Mouse (Mus musculus) heart, embryonic 13.5 days (tissue): Measurements from ENCODE around the gene P2ry2. TPM values are rescaled to one million over a fixed set of nuclear protein-coding genes. Genes with fewer than 3 reads are reported as not detected.

Source experiments
- ATAC-seq: fragments of 200-750 bp; cut with Nextera tagmentation; 2 replicates; pipeline ENCODE4 v1.8.0; 2017; ENCODE audit warnings: moderate TSS enrichment; ENCODE audit not compliant: insufficient number of reproducible peaks, low FRiP score, low TSS enrichment; ENCODE audit errors: extremely low read depth
- H3K27ac ChIP-seq: fragments of 300-500 bp; sonication (generic); replicated peaks from 2 replicates; pipeline ENCODE4 v1.5.1; 2015; ENCODE audit warnings: moderate library complexity, mild to moderate bottlenecking, inconsistent platforms
- H3K27me3 ChIP-seq: fragments of 300-500 bp; sonication (generic); replicated peaks from 2 replicates; pipeline ENCODE4 v1.6.1; 2015; ENCODE audit warnings: mild to moderate bottlenecking, inconsistent platforms
- H3K36me3 ChIP-seq: fragments of 300-500 bp; sonication (generic); 2 replicates; pipeline ENCODE4 v1.6.1; 2015; ENCODE audit warnings: mild to moderate bottlenecking, inconsistent platforms
- H3K4me1 ChIP-seq: fragments of 300-500 bp; sonication (generic); 2 replicates; pipeline ENCODE4 v1.6.1; 2015; ENCODE audit warnings: inconsistent platforms
- H3K4me2 ChIP-seq: fragments of 300-500 bp; sonication (generic); 2 replicates; pipeline ENCODE4 v1.6.1; 2015; ENCODE audit warnings: inconsistent platforms, mild to moderate bottlenecking, moderate library complexity
- H3K4me3 ChIP-seq: fragments of 300-500 bp; sonication (generic); 2 replicates; pipeline ENCODE4 v1.5.1; 2015; ENCODE audit warnings: moderate library complexity, mild to moderate bottlenecking, inconsistent platforms
- H3K9ac ChIP-seq: fragments of 300-500 bp; sonication (generic); 2 replicates; pipeline ENCODE4 v1.6.1; 2015; ENCODE audit warnings: inconsistent platforms, mild to moderate bottlenecking, moderate library complexity
- H3K9me3 ChIP-seq: fragments of 300-500 bp; sonication (generic); 2 replicates; pipeline ENCODE4 v1.6.1; 2016; ENCODE audit warnings: inconsistent platforms
- WGBS: fragments of 180-500 bp; shearing (Covaris S2); methylation state at CpG from one replicate; pipeline ENCODE4 v1.1.7; 2015; ENCODE audit warnings: mixed read lengths; 5-methylcytosine and 5-hydroxymethylcytosine counted together
- polyA plus RNA-seq: library from polyadenylated mRNA; unstranded; fragments of >200 nt; fragmentation: Nextera tagmentation; extraction: Ambion mirVana; gene quantifications from 2 replicates; pipeline ENCODE4 v1.2.1, GENCODE M21; 2015

The P2ry2 gene
- polyA plus RNA-seq, 1 experiment from 2014 or later = 1.1 TPM

DNA sequence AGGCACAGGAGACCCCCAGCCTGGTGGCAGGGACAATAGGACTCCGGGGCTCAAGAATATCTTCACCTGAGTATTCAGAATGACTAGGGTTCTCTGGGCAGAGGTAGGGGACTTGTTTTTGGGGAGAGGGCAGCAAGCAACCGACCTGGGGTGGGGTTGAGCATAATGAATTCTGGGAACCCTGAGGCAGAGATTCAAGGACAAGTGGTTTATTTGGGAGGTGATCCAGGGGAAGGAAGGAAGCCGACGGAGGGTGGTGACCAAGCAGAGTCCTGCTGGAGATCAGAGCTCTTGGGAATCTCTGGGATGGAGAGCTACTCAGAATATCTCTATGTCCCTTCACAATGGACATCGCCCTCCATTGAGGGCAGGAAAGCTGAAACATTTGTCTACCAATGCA lies 34.5 kb downstream of the P2ry2 start:
- WGBS = 69% methylated on average over 5 of the region's 5 CpGs
- Histone ChIP-seq H3K9ac (no peak overlapping the region), H3K27ac (no peak overlapping the region), H3K36me3 (no peaks in the 10 kb centered on the region), H3K4me3 (no peak overlapping the region), H3K9me3 (no peaks in the 10 kb centered on the region), H3K4me2 (no peak overlapping the region), H3K4me1 (peaks cover 40% of the 10 kb centered on the region), H3K27me3 (peaks cover 26% of the 10 kb centered on the region)
- no peak for ATAC-seq

DNA sequence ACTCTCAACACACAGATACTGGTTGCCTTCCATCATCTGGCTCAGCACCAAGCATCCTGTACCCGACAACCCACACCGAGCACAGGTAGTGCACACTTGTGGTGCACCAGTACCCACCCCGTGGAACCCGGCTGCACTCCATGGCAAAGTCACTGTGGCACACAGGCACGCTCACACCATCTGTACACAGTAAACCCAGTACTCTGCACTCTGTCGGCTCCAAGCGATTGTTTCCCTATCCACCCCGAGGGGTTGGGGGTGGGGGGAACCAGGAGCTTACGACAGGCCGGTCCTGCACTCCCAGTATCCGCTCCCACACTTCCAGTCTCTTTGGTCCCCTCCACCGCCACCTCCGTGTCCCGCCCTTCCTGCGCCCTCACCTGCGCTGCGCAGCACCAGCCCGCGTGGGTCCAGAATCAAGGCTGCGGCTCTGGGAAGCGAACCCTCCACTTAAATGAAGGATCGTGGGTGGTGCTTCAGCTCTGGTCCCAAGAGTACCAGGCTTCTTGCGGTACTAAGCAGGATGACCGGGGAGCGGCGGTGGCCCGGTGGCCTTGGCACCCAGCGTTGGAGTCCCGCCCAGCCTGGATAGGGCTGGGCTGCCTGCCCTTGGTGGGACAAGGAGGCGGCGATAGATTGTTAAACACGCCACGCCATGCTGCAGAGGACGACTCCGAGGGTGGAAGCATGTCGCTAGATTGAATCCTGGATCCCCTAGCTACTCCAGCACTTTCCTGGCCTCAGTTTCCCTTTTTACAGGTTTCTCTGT lies 38.3 kb downstream of the P2ry2 start, which contains the start of gene P2ry6:
TSS of gene P2ry6 (minus strand) at position 515 of the 769 bp plus-strand sequence.
- Histone ChIP-seq H3K4me3 (peak within 1 kb of the TSS; percentile 52), H3K27me3 (peaks cover 60% of the 10 kb centered on the region), H3K27ac (no peak within 1 kb of the TSS), H3K9ac (peak within 1 kb of the TSS; percentile 68), H3K9me3 (no peaks in the 10 kb centered on the region), H3K4me2 (peak within 1 kb of the TSS; percentile 83), H3K4me1 (peaks cover 50% of the 10 kb centered on the region), H3K36me3 (no peaks in the 10 kb centered on the region)
- WGBS = 3% methylated on average over 36 of the region's 36 CpGs
- no peak for ATAC-seq

DNA sequence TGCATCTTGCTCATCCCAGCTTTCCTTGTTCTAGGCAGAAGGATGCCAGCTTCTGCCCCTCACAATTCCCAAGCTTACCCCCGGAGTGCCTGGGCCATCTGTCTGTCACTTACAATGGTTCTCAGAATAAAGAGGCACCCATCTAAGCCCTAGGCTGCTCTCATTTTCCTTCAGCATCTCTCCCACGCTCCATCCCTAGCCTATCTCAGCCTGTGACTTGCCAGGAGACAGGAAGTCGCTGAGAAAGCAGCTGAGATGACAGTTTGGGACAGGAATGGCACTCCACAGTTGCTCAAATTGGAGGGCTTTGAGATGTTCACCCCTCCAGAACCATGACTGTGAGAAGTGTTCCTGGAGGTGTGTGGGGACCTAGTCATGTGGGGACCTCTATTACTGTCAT lies 39.8 kb downstream of the P2ry2 start:
- Histone ChIP-seq H3K9me3 (no peaks in the 10 kb centered on the region), H3K36me3 (no peaks in the 10 kb centered on the region), H3K9ac (no peak overlapping the region), H3K27ac (no peak overlapping the region), H3K4me3 (no peak overlapping the region), H3K4me2 (no peak overlapping the region), H3K4me1 (peaks cover 42% of the 10 kb centered on the region), H3K27me3 (peaks cover 60% of the 10 kb centered on the region)
- 27% methylated on average over 3 of the region's 3 CpGs for WGBS
- ATAC-seq = no peak

DNA sequence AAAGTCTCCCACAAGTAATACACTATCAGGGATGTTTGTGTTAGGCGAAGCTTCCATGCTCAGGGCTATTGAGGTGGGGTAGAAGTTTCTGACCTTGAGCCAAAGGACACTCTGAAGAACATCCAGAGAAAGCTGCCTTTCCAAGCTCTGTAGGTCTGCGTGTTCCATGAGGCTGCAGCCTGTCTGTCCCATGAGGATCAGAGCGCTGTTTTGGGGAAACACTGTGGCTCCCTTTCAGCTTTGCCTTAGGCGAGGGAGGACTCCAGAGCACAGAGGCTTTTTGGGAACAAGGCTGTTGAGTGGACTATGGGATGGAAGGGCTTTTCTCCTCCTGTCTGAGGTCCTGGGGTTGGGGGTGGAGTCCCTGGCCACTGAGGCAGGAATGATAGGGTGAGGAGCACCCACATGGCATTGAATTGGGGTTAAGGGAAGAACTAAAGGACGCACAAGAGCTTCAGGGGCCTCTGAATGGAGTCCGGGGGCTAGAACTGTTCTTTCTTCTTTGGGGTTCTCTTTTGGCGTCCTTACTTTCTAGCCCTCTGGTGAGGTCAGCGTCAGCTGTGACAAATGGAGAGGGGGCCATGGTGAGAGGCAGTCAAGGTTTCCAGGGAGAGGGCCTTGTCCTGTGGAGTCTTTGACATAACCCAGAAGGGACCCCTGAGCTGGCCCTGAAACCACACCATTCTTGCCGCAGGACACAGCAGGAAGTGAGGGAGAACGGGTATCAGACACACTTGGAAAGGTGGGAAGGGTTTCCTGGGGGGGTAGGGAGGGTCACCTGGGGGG lies 43.6 kb downstream of the P2ry2 start:
- Histone ChIP-seq H3K36me3 (no peaks in the 10 kb centered on the region), H3K9ac (no peak overlapping the region), H3K9me3 (no peaks in the 10 kb centered on the region), H3K4me2 (no peak overlapping the region), H3K27me3 (peaks cover 48% of the 10 kb centered on the region), H3K27ac (no peak overlapping the region), H3K4me3 (no peak overlapping the region), H3K4me1 (peaks cover 43% of the 10 kb centered on the region)
- WGBS = 59% methylated on average over 10 of the region's 10 CpGs
- no peak for ATAC-seq

DNA sequence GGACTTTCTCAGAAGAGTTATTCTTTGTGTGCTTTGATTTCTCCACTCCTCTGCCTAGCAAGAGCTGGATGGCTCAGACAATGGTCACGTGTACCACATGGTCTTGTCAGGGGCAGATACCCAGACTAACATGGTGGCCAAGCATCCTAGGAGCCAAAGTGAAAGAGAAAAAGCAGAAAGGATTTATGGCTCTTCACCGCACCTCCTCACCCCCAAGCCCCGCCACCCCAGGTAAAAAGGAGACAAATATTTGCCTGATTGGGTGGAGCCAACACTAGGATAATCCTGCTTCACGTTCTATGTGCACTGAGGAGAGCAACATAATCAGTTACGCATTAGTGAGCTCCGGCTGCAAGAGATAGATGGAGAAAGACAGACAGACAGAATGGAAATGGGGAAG lies 44.3 kb downstream of the P2ry2 start:
- Histone ChIP-seq H3K4me3 (no peak overlapping the region), H3K36me3 (no peaks in the 10 kb centered on the region), H3K9ac (no peak overlapping the region), H3K4me1 (peaks cover 36% of the 10 kb centered on the region), H3K27ac (no peak overlapping the region), H3K27me3 (peaks cover 41% of the 10 kb centered on the region), H3K9me3 (no peaks in the 10 kb centered on the region), H3K4me2 (no peak overlapping the region)
- WGBS = 81% methylated on average over 6 of the region's 6 CpGs
- ATAC-seq = no peak

DNA sequence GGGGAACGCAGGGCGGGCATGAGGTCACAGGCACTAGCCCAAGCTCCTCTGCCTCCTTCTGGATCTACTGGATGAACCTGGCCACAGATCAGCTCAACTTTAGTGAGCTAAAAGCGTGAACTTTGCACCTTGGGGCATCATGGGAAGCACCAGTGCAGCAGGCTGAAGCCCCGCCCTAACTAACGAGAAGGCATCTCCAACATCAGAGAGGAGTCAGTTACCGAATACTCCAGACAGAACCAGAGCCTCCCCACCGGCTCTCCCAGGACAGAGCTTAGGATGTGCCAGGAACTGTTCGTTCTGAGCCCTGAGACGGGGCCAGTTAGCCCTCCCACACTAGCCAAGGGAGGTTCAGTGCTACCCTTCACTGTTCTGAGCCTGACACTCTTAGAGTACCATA lies 44.8 kb downstream of the P2ry2 start:
- H3K36me3 ChIP-seq = no peaks in the 10 kb centered on the region
- no peak overlapping the region for H3K9ac ChIP-seq
- H3K4me3 ChIP-seq = no peak overlapping the region
- peaks cover 41% of the 10 kb centered on the region for H3K27me3 ChIP-seq
- WGBS = 74% methylated on average over 9 of the region's 9 CpGs
- no peak for ATAC-seq
- H3K4me2 ChIP-seq = no peak overlapping the region
- peaks cover 34% of the 10 kb centered on the region for H3K4me1 ChIP-seq
- no peak overlapping the region for H3K27ac ChIP-seq
- no peaks in the 10 kb centered on the region for H3K9me3 ChIP-seq

DNA sequence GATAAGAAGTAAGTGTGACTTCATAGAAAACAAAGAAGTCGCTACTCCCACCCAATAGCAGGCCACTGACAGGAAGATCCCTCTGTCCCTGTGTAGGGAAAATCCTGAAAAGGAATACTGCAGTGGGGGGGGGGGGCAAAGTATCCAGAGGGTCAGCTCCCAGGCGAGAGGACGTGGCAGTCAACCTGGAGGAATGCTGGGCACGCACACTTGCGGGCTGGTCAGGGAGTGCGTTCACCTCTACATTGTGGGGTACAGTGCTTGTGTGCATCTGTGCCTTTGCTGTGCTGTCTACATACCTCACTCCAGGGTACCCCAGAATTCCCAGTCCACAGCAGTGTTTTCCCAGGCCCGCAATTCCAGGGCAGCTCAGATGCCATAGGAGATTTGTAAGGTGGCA lies 46.7 kb downstream of the P2ry2 start:
- WGBS = 52% methylated on average over 7 of the region's 7 CpGs
- no peak for ATAC-seq
- H3K4me1 ChIP-seq = peaks cover 30% of the 10 kb centered on the region

DNA sequence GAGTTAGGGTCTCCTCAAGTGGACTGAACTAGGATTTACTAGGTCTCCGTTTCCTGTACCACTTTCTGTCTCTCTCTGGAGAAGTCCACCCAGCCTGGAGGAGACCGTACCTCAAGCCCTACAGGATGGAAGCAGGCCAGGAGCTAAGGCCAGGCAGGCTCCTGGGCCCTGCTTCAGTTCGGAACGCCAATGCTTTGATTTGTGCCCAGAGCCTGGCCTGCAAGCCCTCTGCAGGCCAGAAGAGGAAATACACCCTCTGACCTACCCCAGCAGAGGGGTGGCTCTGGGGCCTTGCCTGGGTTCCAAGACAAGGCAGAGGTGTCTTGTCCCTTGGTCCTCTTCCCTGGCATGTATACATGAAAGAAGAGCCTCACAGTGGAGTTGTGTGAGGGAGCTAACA lies 47.6 kb downstream of the P2ry2 start:
- Histone ChIP-seq H3K9ac (no peak overlapping the region), H3K4me2 (no peak overlapping the region), H3K27ac (no peak overlapping the region), H3K4me1 (peaks cover 30% of the 10 kb centered on the region), H3K27me3 (peaks cover 14% of the 10 kb centered on the region), H3K4me3 (no peak overlapping the region), H3K9me3 (no peaks in the 10 kb centered on the region), H3K36me3 (no peaks in the 10 kb centered on the region)
- no peak for ATAC-seq
- WGBS = 16% methylated on average over 4 of the region's 4 CpGs

More for the DNA sequence above, 46.7 kb downstream of the P2ry2 start:
- no peaks in the 10 kb centered on the region for H3K9me3 ChIP-seq
- H3K4me2 ChIP-seq = no peak overlapping the region
- no peaks in the 10 kb centered on the region for H3K36me3 ChIP-seq
- H3K27me3 ChIP-seq = peaks cover 23% of the 10 kb centered on the region
- no peak overlapping the region for H3K9ac ChIP-seq
- no peak overlapping the region for H3K27ac ChIP-seq
- no peak overlapping the region for H3K4me3 ChIP-seq

DNA sequence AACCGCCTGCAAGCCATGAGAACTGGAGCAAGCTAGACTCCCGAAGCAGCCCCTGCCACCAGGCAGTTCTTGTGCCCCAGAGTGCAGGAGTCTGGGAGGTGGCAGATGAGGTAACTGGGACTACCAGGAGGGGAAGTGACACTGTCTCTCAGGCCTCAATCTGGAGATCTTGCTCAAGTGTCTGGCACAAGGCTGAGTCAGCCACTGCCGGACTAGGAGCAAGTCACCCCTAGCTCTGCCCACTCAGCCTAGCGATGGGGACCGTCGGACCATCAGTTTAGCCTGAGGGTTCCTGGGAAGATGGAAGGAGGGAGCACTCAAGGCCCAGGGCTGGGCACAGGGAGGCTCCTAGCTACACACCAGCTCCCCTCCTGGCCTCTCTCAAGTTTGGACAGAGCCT lies 48.4 kb downstream of the P2ry2 start:
- peaks cover 22% of the 10 kb centered on the region for H3K4me1 ChIP-seq
- no peak for ATAC-seq
- H3K4me2 ChIP-seq = no peak overlapping the region
- no peaks in the 10 kb centered on the region for H3K9me3 ChIP-seq
- no peak overlapping the region for H3K27ac ChIP-seq
- H3K27me3 ChIP-seq = peaks cover 10% of the 10 kb centered on the region
- no peak overlapping the region for H3K9ac ChIP-seq
- no peak overlapping the region for H3K4me3 ChIP-seq
- WGBS = 82% methylated on average over 6 of the region's 6 CpGs
- H3K36me3 ChIP-seq = no peaks in the 10 kb centered on the region

DNA sequence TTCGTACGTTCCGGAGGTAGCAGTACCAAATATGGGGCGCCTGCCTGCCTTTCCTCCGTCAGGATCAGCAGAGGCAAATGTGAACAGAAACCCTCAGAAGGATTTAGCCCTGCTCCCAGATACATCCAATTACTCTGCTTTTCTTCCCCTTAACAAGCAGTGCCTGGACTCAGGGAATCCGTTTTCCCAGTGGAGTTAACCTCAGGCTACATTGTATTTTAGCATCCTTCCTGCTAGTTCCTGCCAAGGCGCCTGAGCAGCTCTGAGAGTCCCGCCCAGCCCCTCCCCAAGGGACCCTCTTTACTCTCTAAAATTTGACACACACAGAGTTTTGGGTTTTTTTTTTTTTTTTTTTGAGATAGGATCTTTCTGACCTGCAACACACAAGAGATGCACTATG lies 49.3 kb downstream of the P2ry2 start:
- ATAC-seq = no peak
- Histone ChIP-seq H3K27ac (no peak overlapping the region), H3K4me1 (peaks cover 17% of the 10 kb centered on the region)

DNA sequence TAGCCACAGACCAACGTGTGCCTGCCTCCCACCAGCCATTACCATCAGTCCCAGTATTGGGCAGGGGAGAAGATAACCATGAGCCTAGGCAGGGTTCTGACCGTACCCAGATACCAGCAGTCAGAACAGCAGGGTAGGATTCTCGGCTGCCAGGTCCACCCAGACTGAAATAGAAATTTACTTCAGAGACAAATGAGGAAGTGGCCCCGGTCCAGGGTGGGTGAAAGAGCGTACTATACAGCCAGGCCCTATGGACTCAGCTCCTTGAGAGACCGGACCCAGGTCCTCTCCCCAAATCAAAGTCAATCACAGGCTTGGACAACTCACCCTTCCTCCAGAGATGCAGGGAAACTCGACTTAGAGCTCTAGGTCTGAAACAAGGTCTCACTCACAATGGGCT lies 51.5 kb downstream of the P2ry2 start:
- Histone ChIP-seq H3K4me1 (peaks cover 15% of the 10 kb centered on the region), H3K4me3 (no peak overlapping the region), H3K4me2 (no peak overlapping the region), H3K9ac (no peak overlapping the region; the same call in 1 of the 2 replicates), H3K36me3 (no peaks in the 10 kb centered on the region), H3K27me3 (peaks cover 10% of the 10 kb centered on the region), H3K27ac (no peak overlapping the region), H3K9me3 (no peaks in the 10 kb centered on the region)
- WGBS = 66% methylated on average over 7 of the region's 7 CpGs
- no peak for ATAC-seq

More for the DNA sequence above, 49.3 kb downstream of the P2ry2 start:
- H3K4me2 ChIP-seq = no peak overlapping the region
- H3K4me3 ChIP-seq = no peak overlapping the region
- peaks cover 10% of the 10 kb centered on the region for H3K27me3 ChIP-seq
- WGBS = 69% methylated on average over 8 of the region's 8 CpGs
- H3K9me3 ChIP-seq = no peaks in the 10 kb centered on the region
- H3K36me3 ChIP-seq = no peaks in the 10 kb centered on the region
- H3K9ac ChIP-seq = no peak overlapping the region
